Mouse (Mus musculus): ENCODE results near the gene Fbll1.

- TF ChIP-seq POLR2A (IDR thresholded peaks at IDR 0.05; ENCODE audit: low read depth, low read length) (no peak), CTCF (IDR thresholded peaks at IDR 0.05; ENCODE audit: extremely low read depth, insufficient read depth, insufficient read length, insufficient replicate concordance) (no peak)
These were observed 27.8 kb downstream of the Fbll1 start for GRCm38 (mm10) chr11:35770741-35771504.
